Mouse (Mus musculus): ENCODE results near the gene Rtn4rl2.
A peak's percentile ranks its signal among the peaks of the same experiment; 100 is the strongest.

- TF ChIP-seq CEBPB (IDR thresholded peaks at IDR 0.05; ENCODE audit: low read depth) (no peak), CTCF (IDR thresholded peaks at IDR 0.05; ENCODE audit: control insufficient read depth, insufficient read depth, insufficient read length) (peak; percentile 15)
Observed at GRCm38 (mm10) chr2:84888657-84889315, 2.3 kb upstream of the Rtn4rl2 start.

All from C2C12 (cell line).